Mouse (Mus musculus): ENCODE data around the gene Hist1h2ak.
A peak's percentile ranks its signal among the peaks of the same experiment; 100 is the strongest.
"Not testable (repeated sequence)": the region's sequence is repeated elsewhere in the genome, so short reads cannot be mapped to it uniquely, and the experiment has no call there.

The Hist1h2ak gene

GRCm38 (mm10) chr13:21721107-21721756, 32.4 kb downstream of the Hist1h2ak start:
- not testable (repeated sequence) for DNase-seq (ENCODE audit: low spot score)

DNA sequence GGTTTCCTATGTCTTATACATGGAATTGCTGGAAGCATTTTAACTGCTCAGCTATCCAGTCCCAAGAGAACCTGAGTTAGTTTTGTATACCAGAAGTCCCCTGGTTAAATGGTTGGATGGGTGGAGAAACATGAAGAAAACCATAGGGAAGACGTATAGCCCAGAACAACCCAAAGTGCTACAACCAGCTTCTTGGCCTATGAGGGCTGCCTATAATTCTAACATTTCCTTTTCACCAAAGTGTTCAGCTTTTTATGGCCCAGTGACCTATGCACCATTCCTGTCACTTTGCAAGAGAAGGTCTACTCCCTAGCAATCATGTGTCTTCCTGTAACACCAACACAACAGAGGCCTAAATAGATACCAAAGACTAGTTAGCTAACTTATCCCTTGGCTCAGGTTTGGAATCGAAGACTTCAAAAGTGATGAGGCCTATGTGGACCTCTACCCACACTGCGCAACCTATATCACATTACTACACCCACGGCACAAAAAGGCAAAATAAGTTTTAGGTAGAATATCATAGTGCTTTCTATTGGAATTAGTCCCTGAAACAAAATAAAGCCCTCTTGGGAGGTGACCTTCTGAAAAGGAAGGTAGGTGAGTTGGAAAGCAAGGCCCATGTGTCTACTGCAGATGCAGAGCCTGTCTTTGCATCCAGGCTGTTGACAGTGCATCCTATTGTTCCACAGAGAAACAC, 35.1 kb downstream of the Hist1h2ak start:
- DNase-seq (ENCODE audit: low spot score), result no peak

DNA sequence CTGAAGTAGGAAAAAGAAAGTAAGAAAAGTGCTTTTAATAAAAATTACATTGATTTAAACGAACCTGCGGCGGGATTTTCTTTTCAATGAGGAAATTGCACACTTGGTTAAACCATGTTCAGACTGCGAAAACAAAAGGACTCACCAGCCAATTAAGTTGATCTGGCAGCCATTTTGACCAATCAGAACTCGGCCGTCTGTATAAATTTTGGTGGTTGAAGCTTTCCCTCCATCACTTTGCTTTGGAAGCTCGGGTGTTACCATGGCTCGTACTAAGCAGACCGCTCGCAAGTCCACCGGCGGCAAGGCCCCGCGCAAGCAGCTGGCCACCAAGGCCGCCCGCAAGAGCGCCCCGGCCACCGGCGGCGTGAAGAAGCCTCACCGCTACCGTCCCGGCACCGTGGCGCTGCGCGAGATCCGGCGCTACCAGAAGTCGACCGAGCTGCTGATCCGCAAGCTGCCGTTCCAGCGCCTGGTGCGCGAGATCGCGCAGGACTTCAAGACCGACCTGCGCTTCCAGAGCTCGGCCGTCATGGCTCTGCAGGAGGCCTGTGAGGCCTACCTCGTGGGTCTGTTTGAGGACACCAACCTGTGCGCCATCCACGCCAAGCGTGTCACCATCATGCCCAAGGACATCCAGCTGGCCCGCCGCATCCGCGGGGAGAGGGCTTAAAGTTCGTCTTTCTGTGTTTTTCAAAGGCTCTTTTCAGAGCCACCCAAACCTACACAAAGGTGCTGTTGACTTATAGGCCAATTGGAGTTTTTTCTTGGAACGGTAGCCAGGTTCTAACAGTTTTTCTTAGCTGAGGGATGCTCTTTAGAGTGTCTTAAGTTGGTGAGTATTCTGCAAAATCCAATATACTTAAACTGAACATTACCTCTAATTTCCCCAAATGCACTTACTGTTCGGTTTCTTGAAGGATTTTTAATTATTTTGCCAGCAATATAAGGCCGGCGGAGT, 36.0 kb downstream of the Hist1h2ak start, which contains the start of gene Hist1h3h:
TSS of gene Hist1h3h (plus strand) at position 263 of the 961 bp plus-strand sequence.
- DNase-seq (ENCODE audit: low spot score), result peak; percentile 74

DNA sequence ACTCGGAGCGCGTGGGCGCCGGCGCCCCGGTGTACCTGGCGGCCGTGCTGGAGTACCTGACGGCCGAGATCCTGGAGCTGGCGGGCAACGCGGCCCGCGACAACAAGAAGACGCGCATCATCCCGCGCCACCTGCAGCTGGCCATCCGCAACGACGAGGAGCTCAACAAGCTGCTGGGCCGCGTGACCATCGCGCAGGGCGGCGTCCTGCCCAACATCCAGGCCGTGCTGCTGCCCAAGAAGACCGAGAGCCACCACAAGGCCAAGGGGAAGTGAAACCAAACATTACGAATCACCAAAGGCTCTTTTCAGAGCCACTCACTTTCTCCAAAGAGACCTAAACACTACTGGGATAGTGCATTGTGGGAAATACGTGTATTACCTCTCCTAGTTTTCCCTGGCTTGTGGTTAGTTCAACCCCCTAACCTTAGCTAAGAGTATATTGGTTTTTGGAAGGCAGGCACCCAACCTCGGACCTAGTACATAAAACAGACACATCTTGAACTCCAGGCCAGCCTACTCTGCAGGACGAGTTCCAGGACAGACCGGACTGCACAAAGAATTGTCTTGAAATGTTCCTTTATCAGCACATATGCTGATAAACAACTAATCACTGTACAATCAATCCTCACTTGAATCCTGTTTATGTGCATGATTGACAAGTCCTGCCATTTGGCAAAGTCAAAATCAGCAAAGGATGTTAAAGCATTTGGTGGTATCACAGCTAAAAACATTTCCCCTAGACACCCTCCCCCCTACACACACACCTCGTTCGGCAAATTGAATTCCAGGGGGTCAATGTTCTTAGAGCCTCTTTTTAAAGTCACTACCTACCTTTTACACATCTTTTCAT, 36.9 kb downstream of the Hist1h2ak start:
- not testable (repeated sequence) for DNase-seq (ENCODE audit: low spot score)

DNA sequence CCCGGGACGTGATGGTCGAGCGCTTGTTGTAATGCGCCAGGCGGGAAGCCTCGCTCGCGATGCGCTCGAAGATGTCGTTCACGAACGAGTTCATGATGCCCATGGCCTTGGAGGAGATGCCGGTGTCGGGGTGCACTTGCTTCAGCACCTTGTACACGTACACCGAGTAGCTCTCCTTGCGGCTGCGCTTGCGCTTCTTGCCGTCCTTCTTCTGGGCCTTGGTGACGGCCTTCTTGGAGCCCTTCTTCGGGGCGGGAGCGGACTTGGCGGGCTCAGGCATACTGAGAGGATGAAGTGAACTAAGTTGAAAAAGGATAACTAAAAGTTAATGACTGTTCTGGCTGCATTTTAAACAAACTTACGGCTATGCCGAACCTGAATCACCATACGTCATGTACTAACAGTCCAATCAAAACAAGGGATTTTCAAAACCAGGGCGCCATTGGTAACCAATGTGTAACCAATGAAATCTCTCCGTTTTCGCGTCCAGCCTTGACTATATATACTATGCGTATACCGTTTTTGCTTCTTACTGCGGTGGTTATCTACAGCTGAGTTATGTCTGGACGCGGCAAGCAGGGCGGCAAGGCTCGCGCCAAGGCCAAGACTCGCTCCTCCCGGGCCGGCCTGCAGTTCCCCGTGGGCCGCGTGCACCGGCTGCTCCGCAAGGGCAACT, 37.6 kb downstream of the Hist1h2ak start, which contains the start of the genes Hist1h2bl and Hist1h2ai:
TSS of gene Hist1h2bl (minus strand) at position 280 of the 676 bp plus-strand sequence.
TSS of gene Hist1h2ai (plus strand) at position 559 of the 676 bp plus-strand sequence.
- DNase-seq (ENCODE audit: low spot score), result peak; percentile 64

DNA sequence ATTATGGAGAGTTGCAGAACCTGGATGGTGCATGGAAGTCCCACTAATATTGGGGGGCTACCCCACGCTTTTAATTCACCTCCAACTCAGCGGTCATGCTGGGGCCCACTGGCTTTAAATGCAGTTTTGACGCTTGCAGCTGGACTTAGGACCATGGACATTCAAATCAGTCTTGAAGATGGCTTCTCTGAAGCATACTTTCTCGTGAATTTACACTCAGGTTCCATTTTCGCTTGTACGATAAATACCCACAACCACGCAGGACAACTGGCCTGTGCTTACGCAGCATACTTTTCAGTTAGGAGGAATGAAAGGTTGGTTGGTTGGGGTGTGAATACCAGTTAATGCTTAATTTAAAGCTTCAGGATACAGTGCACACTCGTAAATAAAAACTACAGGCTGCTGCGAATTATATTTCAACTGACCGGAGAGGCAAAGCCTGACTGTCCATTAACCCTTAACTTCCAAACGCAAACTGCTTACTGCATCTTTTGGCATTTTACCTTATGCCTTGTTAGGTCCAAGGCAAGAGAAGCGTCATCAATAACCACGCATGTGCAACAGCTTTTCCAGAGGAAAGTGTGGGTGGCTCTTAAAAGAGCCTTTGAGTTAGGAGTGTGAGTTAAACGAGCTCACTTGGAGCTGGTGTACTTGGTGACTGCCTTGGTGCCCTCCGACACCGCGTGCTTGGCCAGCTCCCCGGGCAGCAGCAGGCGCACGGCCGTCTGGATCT, 38.3 kb downstream of the Hist1h2ak start:
- DNase-seq (ENCODE audit: low spot score), result no peak

GRCm38 (mm10) chr13:21714725-21715124, 38.9 kb downstream of the Hist1h2ak start:
- DNase-seq (ENCODE audit: low spot score), result peak; percentile 59

DNA sequence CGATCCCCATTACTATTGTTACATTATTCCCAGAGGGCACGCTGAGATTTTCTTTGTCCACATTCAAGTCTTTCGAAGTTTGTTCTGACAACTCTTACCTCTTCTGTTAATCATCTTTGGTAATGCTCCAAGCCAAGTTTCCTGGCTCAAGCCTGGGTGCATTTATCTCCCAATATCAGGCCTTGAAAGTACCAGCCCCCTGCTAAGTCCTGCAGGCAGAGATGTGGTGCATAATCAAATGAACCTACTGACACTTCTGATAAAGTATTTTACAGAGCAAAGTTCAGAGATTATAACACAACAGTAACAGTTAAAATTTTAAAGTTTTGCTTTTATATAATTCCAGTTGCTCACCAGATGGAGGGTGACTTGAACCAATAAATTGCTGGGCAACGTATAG, 41.9 kb downstream of the Hist1h2ak start:
- DNase-seq (ENCODE audit: low spot score), result no peak

- DNase-seq (ENCODE audit: low spot score), result peak; percentile 85
These were observed 42.7 kb downstream of the Hist1h2ak start for GRCm38 (mm10) chr13:21710821-21711525.

- peak; percentile 93 for DNase-seq (ENCODE audit: low spot score)
These were observed 43.5 kb downstream of the Hist1h2ak start for GRCm38 (mm10) chr13:21710031-21710711.

DNA sequence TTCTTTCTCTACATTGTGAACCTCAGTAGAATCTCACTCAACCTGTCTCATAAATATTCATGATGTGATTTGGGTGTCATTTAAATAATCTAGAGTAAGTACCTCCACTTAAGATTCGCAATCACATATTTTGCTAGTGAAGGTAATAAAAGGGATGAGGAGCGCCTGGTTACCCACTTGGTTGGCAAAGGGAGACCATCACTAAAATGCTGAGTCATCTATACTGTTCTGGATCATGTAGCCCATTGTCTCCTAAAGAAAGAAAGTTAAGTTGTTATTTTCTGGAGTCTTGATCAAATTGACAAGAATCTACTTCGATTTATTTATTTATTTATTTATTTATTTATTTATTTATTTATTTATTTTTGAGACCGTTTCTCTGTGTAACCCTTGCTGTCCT, 47.0 kb downstream of the Hist1h2ak start:
- DNase-seq (ENCODE audit: low spot score), result no peak

All from testis, postnatal 10 days (tissue).